Mouse (Mus musculus): ENCODE measurements at regions not wholly inside any gene's neighbourhood (a gene's known extent, or its start where the extent isn't known, plus 50 kb on each side); places are given as distances from the start of the nearest gene placed in this dataset.

GRCm38 (mm10) chr4:84018135-84018534 is 492.8 kb downstream of the Ccdc171 start:
- H3K4me3 ChIP-seq (ENCODE audit: extremely low read depth, insufficient read depth, insufficient read length) = no peak overlapping the region
- WGBS = 94% methylated on average over 7 of the region's 7 CpGs
- H3K4me1 ChIP-seq (ENCODE audit: control insufficient read depth, insufficient read depth, insufficient read length) = no peaks in the 10 kb centered on the region
- no peaks in the 10 kb centered on the region for H3K27me3 ChIP-seq (ENCODE audit: control insufficient read depth, insufficient read depth, low read length)
- no peaks in the 10 kb centered on the region for H3K36me3 ChIP-seq (ENCODE audit: control insufficient read depth, insufficient read depth, low read length)
- H3K27ac ChIP-seq (ENCODE audit: insufficient read depth, low read length) = no peak overlapping the region
- no peak for DNase-seq (ENCODE audit: low read depth in 1 of 2, low spot score in 2 of 2)
- TF ChIP-seq CTCF (IDR thresholded peaks at IDR 0.05; ENCODE audit: extremely low read depth, insufficient read depth, insufficient read length, insufficient replicate concordance) (no peak), POLR2A (IDR thresholded peaks at IDR 0.05; ENCODE audit: low read depth, low read length) (no peak)

GRCm38 (mm10) chr4:84018774-84019173 is 493.4 kb downstream of the Ccdc171 start:
- no peak for TF ChIP-seq CTCF (IDR thresholded peaks at IDR 0.05; ENCODE audit: extremely low read depth, insufficient read depth, insufficient read length, insufficient replicate concordance)
- TF ChIP-seq POLR2A (IDR thresholded peaks at IDR 0.05; ENCODE audit: low read depth, low read length) = no peak
- no peak overlapping the region for H3K4me3 ChIP-seq (ENCODE audit: extremely low read depth, insufficient read depth, insufficient read length)
- DNase-seq (ENCODE audit: low read depth in 1 of 2, low spot score in 2 of 2) = no peak
- no peak overlapping the region for H3K27ac ChIP-seq (ENCODE audit: insufficient read depth, low read length)
- H3K4me1 ChIP-seq (ENCODE audit: control insufficient read depth, insufficient read depth, insufficient read length) = no peaks in the 10 kb centered on the region
- WGBS = 81% methylated on average over 7 of the region's 7 CpGs
- H3K27me3 ChIP-seq (ENCODE audit: control insufficient read depth, insufficient read depth, low read length) = no peaks in the 10 kb centered on the region
- no peaks in the 10 kb centered on the region for H3K36me3 ChIP-seq (ENCODE audit: control insufficient read depth, insufficient read depth, low read length)

GRCm38 (mm10) chr4:84019500-84020255 is 494.3 kb downstream of the Ccdc171 start:
- H3K36me3 ChIP-seq (ENCODE audit: control insufficient read depth, insufficient read depth, low read length) = no peaks in the 10 kb centered on the region
- 75% methylated on average over 14 of the region's 14 CpGs for WGBS
- H3K4me1 ChIP-seq (ENCODE audit: control insufficient read depth, insufficient read depth, insufficient read length) = no peaks in the 10 kb centered on the region

GRCm38 (mm10) chr4:84020692-84021091 is 495.3 kb downstream of the Ccdc171 start:
- no peak for DNase-seq (ENCODE audit: low read depth in 1 of 2, low spot score in 2 of 2)
- Histone ChIP-seq H3K27ac (ENCODE audit: insufficient read depth, low read length) (no peak overlapping the region), H3K27me3 (ENCODE audit: control insufficient read depth, insufficient read depth, low read length) (no peaks in the 10 kb centered on the region), H3K36me3 (ENCODE audit: control insufficient read depth, insufficient read depth, low read length) (no peaks in the 10 kb centered on the region), H3K4me3 (ENCODE audit: extremely low read depth, insufficient read depth, insufficient read length) (no peak overlapping the region), H3K4me1 (ENCODE audit: control insufficient read depth, insufficient read depth, insufficient read length) (no peaks in the 10 kb centered on the region)
- TF ChIP-seq CTCF (IDR thresholded peaks at IDR 0.05; ENCODE audit: extremely low read depth, insufficient read depth, insufficient read length, insufficient replicate concordance) (no peak), POLR2A (IDR thresholded peaks at IDR 0.05; ENCODE audit: low read depth, low read length) (no peak)
- WGBS = 96% methylated on average over 1 of the region's 1 CpGs

More at GRCm38 (mm10) chr4:84019500-84020255, 494.3 kb downstream of the Ccdc171 start:
- Histone ChIP-seq H3K4me3 (ENCODE audit: extremely low read depth, insufficient read depth, insufficient read length) (no peak overlapping the region), H3K27ac (ENCODE audit: insufficient read depth, low read length) (no peak overlapping the region), H3K27me3 (ENCODE audit: control insufficient read depth, insufficient read depth, low read length) (no peaks in the 10 kb centered on the region)
- TF ChIP-seq CTCF (IDR thresholded peaks at IDR 0.05; ENCODE audit: extremely low read depth, insufficient read depth, insufficient read length, insufficient replicate concordance) (no peak), POLR2A (IDR thresholded peaks at IDR 0.05; ENCODE audit: low read depth, low read length) (no peak)
- DNase-seq (ENCODE audit: low read depth in 1 of 2, low spot score in 2 of 2) = no peak

GRCm38 (mm10) chr4:84022323-84022722 is 497.0 kb downstream of the Ccdc171 start:
- no peak for TF ChIP-seq CTCF (IDR thresholded peaks at IDR 0.05; ENCODE audit: extremely low read depth, insufficient read depth, insufficient read length, insufficient replicate concordance)
- no peak for TF ChIP-seq POLR2A (IDR thresholded peaks at IDR 0.05; ENCODE audit: low read depth, low read length)
- no peaks in the 10 kb centered on the region for H3K36me3 ChIP-seq (ENCODE audit: control insufficient read depth, insufficient read depth, low read length)
- no peak overlapping the region for H3K4me3 ChIP-seq (ENCODE audit: extremely low read depth, insufficient read depth, insufficient read length)
- H3K4me1 ChIP-seq (ENCODE audit: control insufficient read depth, insufficient read depth, insufficient read length) = no peaks in the 10 kb centered on the region
- no peak for DNase-seq (ENCODE audit: low read depth in 1 of 2, low spot score in 2 of 2)
- 8% methylated on average over 7 of the region's 7 CpGs for WGBS
- H3K27me3 ChIP-seq (ENCODE audit: control insufficient read depth, insufficient read depth, low read length) = no peaks in the 10 kb centered on the region
- H3K27ac ChIP-seq (ENCODE audit: insufficient read depth, low read length) = no peak overlapping the region

- WGBS = 77% methylated on average over 8 of the region's 8 CpGs
- DNase-seq (ENCODE audit: low read depth in 1 of 2, low spot score in 2 of 2) = no peak
- Histone ChIP-seq H3K27ac (ENCODE audit: insufficient read depth, low read length) (no peak overlapping the region), H3K27me3 (ENCODE audit: control insufficient read depth, insufficient read depth, low read length) (no peaks in the 10 kb centered on the region), H3K4me3 (ENCODE audit: extremely low read depth, insufficient read depth, insufficient read length) (no peak overlapping the region), H3K4me1 (ENCODE audit: control insufficient read depth, insufficient read depth, insufficient read length) (no peaks in the 10 kb centered on the region), H3K36me3 (ENCODE audit: control insufficient read depth, insufficient read depth, low read length) (no peaks in the 10 kb centered on the region)
- TF ChIP-seq POLR2A (IDR thresholded peaks at IDR 0.05; ENCODE audit: low read depth, low read length) = no peak
- no peak for TF ChIP-seq CTCF (IDR thresholded peaks at IDR 0.05; ENCODE audit: extremely low read depth, insufficient read depth, insufficient read length, insufficient replicate concordance)
Measured at GRCm38 (mm10) chr4:84026144-84026543, 500.8 kb downstream of the Ccdc171 start.

- TF ChIP-seq POLR2A (IDR thresholded peaks at IDR 0.05; ENCODE audit: low read depth, low read length) = no peak
- TF ChIP-seq CTCF (IDR thresholded peaks at IDR 0.05; ENCODE audit: extremely low read depth, insufficient read depth, insufficient read length, insufficient replicate concordance) = no peak
- no peak overlapping the region for H3K27ac ChIP-seq (ENCODE audit: insufficient read depth, low read length)
- 48% methylated on average over 5 of the region's 5 CpGs for WGBS
- H3K36me3 ChIP-seq (ENCODE audit: control insufficient read depth, insufficient read depth, low read length) = no peaks in the 10 kb centered on the region
- no peaks in the 10 kb centered on the region for H3K27me3 ChIP-seq (ENCODE audit: control insufficient read depth, insufficient read depth, low read length)
- no peak overlapping the region for H3K4me3 ChIP-seq (ENCODE audit: extremely low read depth, insufficient read depth, insufficient read length)
- H3K4me1 ChIP-seq (ENCODE audit: control insufficient read depth, insufficient read depth, insufficient read length) = no peaks in the 10 kb centered on the region
- DNase-seq (ENCODE audit: low read depth in 1 of 2, low spot score in 2 of 2) = no peak
Measured at GRCm38 (mm10) chr4:84028120-84028519, 502.8 kb downstream of the Ccdc171 start.
